Mouse (Mus musculus) embryonic fibroblast, embryonic 13.5 days (primary cell): ENCODE data around the gene Prg2.

Experiments
- CTCF ChIP-seq: IDR thresholded peaks from 2 replicates; pipeline ENCODE4 v1.5.1; 2011; ENCODE audit warnings: mild to moderate bottlenecking, control low read depth, low read length, moderate library complexity, borderline replicate concordance; ENCODE audit not compliant: insufficient read depth
- POLR2A ChIP-seq: IDR thresholded peaks from 2 replicates; pipeline ENCODE4 v1.6.1; 2011; ENCODE audit warnings: low read depth, mild to moderate bottlenecking, control low read depth, low read length, moderate library complexity

DNA sequence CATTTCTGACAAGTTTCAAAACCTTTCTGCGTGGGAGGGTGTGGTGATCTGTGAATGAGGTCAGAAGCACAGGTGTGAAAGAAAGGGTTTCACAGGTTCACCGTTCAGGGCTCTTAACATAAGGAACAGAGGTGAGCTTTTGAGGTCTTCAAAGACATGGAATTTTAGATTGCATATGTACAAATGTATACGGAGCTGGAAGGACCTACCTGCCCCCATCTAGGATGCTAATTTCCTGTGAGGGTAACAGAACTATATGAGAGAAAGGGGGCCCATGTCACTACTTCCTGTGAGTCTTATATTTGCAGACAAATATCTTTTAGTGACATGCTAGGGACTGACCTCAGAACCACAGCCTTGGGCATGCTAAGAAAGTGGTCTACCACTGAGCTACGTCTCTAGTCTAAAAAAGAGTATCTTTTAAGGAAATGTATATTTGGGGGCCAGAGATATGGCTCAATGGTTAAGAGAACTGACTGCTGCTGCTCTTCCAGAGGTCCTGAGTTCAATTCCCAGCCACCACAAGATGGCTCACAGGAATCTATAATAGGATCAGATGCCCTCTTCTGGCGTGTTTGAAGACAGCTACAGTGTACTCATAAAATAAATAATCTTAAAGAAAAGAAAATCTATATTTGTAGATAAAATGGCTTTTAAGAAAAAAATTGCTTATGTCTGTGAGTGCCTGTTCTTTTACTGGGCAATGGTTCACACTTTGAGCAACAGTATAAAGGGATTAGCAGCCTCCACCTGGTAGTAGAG, 33.7 kb downstream of the Prg2 start:
- TF ChIP-seq CTCF (no peak), POLR2A (no peak)
